Mouse (Mus musculus) yolk sac, embryonic 10.5 days (tissue): ENCODE data around the gene Gm28539.
A peak's percentile ranks its signal among the peaks of the same experiment; 100 is the strongest.
"Not testable (repeated sequence)": the region's sequence is repeated elsewhere in the genome, so short reads cannot be mapped to it uniquely, and the experiment has no call there.

Experiments
- DNase-seq: peaks from one replicate; pipeline ENCODE4 v3.0.0-alpha.2; 2017; ENCODE audit warnings: low spot score

Gm28539 gene

GRCm38 (mm10) chr16:18858551-18858950 is 22.2 kb downstream of the Gm28539 start:
- DNase-seq, result peak; percentile 34

GRCm38 (mm10) chr16:18860186-18860585 is 23.8 kb downstream of the Gm28539 start:
- DNase-seq, result no peak

GRCm38 (mm10) chr16:18870495-18870894 is 34.1 kb downstream of the Gm28539 start:
- not testable (repeated sequence) for DNase-seq

GRCm38 (mm10) chr16:18876091-18876441 is 39.7 kb downstream of the Gm28539 start:
- no peak for DNase-seq

- DNase-seq, result peak; percentile 96
These were observed 40.3 kb downstream of the Gm28539 start, which contains the start of the genes Mrpl40 and Hira for GRCm38 (mm10) chr16:18876442-18877308. Mrpl40 (minus strand) TSS chr16:18876862. Hira (plus strand) TSS chr16:18877037.

GRCm38 (mm10) chr16:18877386-18878090 is 41.2 kb downstream of the Gm28539 start:
- DNase-seq, result peak; percentile 80

GRCm38 (mm10) chr16:18878091-18878720 is 41.8 kb downstream of the Gm28539 start:
- DNase-seq, result no peak

- no peak for DNase-seq
These were observed 47.7 kb downstream of the Gm28539 start for GRCm38 (mm10) chr16:18884044-18884443.

- DNase-seq, result no peak
These were observed 57.5 kb downstream of the Gm28539 start for GRCm38 (mm10) chr16:18893840-18894372.

- no peak for DNase-seq
These were observed 58.9 kb downstream of the Gm28539 start for GRCm38 (mm10) chr16:18895249-18895648.

- no peak for DNase-seq
These were observed 60.0 kb downstream of the Gm28539 start for GRCm38 (mm10) chr16:18896429-18896828.

GRCm38 (mm10) chr16:18905648-18906047 is 69.3 kb downstream of the Gm28539 start:
- DNase-seq, result no peak

- DNase-seq, result no peak
These were observed 79.7 kb downstream of the Gm28539 start for GRCm38 (mm10) chr16:18916064-18916463.

GRCm38 (mm10) chr16:18921771-18922170 is 85.4 kb downstream of the Gm28539 start:
- no peak for DNase-seq

GRCm38 (mm10) chr16:18927963-18928362 is 91.6 kb downstream of the Gm28539 start:
- no peak for DNase-seq

GRCm38 (mm10) chr16:18938321-18939082 is 102.1 kb downstream of the Gm28539 start:
- no peak for DNase-seq

- no peak for DNase-seq
These were observed 107.5 kb downstream of the Gm28539 start for GRCm38 (mm10) chr16:18943906-18944305.

GRCm38 (mm10) chr16:18948941-18949340 is 112.6 kb downstream of the Gm28539 start:
- DNase-seq, result no peak

- DNase-seq, result no peak
These were observed 114.0 kb downstream of the Gm28539 start for GRCm38 (mm10) chr16:18950351-18950750.

GRCm38 (mm10) chr16:18952813-18953212 is 116.4 kb downstream of the Gm28539 start:
- no peak for DNase-seq

- DNase-seq, result no peak
These were observed 118.7 kb downstream of the Gm28539 start for GRCm38 (mm10) chr16:18955070-18955469.

- no peak for DNase-seq
These were observed 127.1 kb downstream of the Gm28539 start for GRCm38 (mm10) chr16:18963486-18963885.
